ENCODE assay signal across 12 mouse cellular contexts in genomic region chr2:73680425-73681027, GRCm38 (mm10).
DNase-seq lines count a peak whose midpoint lies in the region; ATAC-seq lines count a peak whose summit lies in the region.
"Had no signal": no experiment of that assay in that cellular context is flagged by ENCODE, and none has a peak within 500 bp of the region (broad histone marks: within the 10 kb centered on the region; RNA-seq: fewer than 3 reads in every experiment).

No protein-coding gene starts in this region.

- DNase-seq in left cerebral cortex, postnatal 4 days = peak; percentile 71
- no peak for DNase-seq in left cerebral cortex, postnatal 36 days (ENCODE audit: low spot score in 2 of 2)
- DNase-seq in lung, postnatal 36 days = peak; percentile 74
- DNase-seq in embryo, embryonic 10.5 days (ENCODE audit: low spot score) = no peak
- DNase-seq in frontal cortex, postnatal 10 days (ENCODE audit: low spot score in 2 of 2) = no peak
- DNase-seq: right cerebral cortex, postnatal 25 days; thymus, adult 18-20 months had no signal

- H3K4me1 ChIP-seq in forebrain, embryonic 15.5 days = peaks cover 16% of the 10 kb centered on the region
- H3K4me1 ChIP-seq in forebrain, embryonic 12.5 days = no peaks in the 10 kb centered on the region
- H3K4me1 ChIP-seq in embryonic facial prominence, embryonic 15.5 days = no peaks in the 10 kb centered on the region
- H3K4me1 ChIP-seq: limb, embryonic 10.5 days had no signal

- intact Hi-C loops in left cerebral cortex, postnatal 4 days (cut with DNase I) = no loop called here
- intact Hi-C loops in left cerebral cortex, postnatal 36 days (cut with DNase I) = no loop called here

- no peaks in the 10 kb centered on the region for H3K36me3 ChIP-seq in forebrain, embryonic 15.5 days
- H3K36me3 ChIP-seq in forebrain, embryonic 12.5 days (replicated peaks) = no peaks in the 10 kb centered on the region
- H3K36me3 ChIP-seq in embryonic facial prominence, embryonic 15.5 days = no peaks in the 10 kb centered on the region
- H3K36me3 ChIP-seq: limb, embryonic 10.5 days had no signal

- no peak overlapping the region for H3K9ac ChIP-seq in forebrain, embryonic 15.5 days (replicated peaks)
- no peak overlapping the region for H3K9ac ChIP-seq in forebrain, embryonic 12.5 days
- no peak overlapping the region for H3K9ac ChIP-seq in embryonic facial prominence, embryonic 15.5 days

- 57% methylated on average over 1 of the region's 1 CpGs for WGBS in forebrain, embryonic 15.5 days
- WGBS in forebrain, embryonic 12.5 days = 78% methylated on average over 1 of the region's 1 CpGs
- WGBS in embryonic facial prominence, embryonic 15.5 days = 53% methylated on average over 1 of the region's 1 CpGs

- H3K9me3 ChIP-seq in forebrain, embryonic 15.5 days = no peaks in the 10 kb centered on the region
- no peaks in the 10 kb centered on the region for H3K9me3 ChIP-seq in forebrain, embryonic 12.5 days
- no peaks in the 10 kb centered on the region for H3K9me3 ChIP-seq in embryonic facial prominence, embryonic 15.5 days (replicated peaks)
- H3K9me3 ChIP-seq: limb, embryonic 10.5 days had no signal

- no peak overlapping the region for H3K4me3 ChIP-seq in forebrain, embryonic 15.5 days
- no peak overlapping the region for H3K4me3 ChIP-seq in forebrain, embryonic 12.5 days (replicated peaks)
- no peak overlapping the region for H3K4me3 ChIP-seq in embryonic facial prominence, embryonic 15.5 days (replicated peaks)
- H3K4me3 ChIP-seq: limb, embryonic 10.5 days had no signal

- peak; percentile 71 for ATAC-seq in forebrain, embryonic 15.5 days (replicated peaks)
- ATAC-seq in forebrain, embryonic 12.5 days (ENCODE audit: low FRiP score) = no peak
- 0 out of 2 replicates have a peak, but pooled peaks have one; percentile 47 for ATAC-seq in embryonic facial prominence, embryonic 15.5 days (ENCODE audit: insufficient number of reproducible peaks, low FRiP score, low TSS enrichment, low read depth)

- no peak overlapping the region for H3K27ac ChIP-seq in forebrain, embryonic 15.5 days (replicated peaks)
- H3K27ac ChIP-seq in forebrain, embryonic 12.5 days = no peak overlapping the region
- H3K27ac ChIP-seq in embryonic facial prominence, embryonic 15.5 days (replicated peaks) = no peak overlapping the region
- H3K27ac ChIP-seq: kidney, postnatal 0 days; limb, embryonic 10.5 days had no signal

- no peaks in the 10 kb centered on the region for H3K27me3 ChIP-seq in forebrain, embryonic 15.5 days
- H3K27me3 ChIP-seq in forebrain, embryonic 12.5 days = no peaks in the 10 kb centered on the region
- no peaks in the 10 kb centered on the region for H3K27me3 ChIP-seq in embryonic facial prominence, embryonic 15.5 days

- no peak overlapping the region for H3K4me2 ChIP-seq in forebrain, embryonic 15.5 days (replicated peaks)
- no peak overlapping the region for H3K4me2 ChIP-seq in forebrain, embryonic 12.5 days
- H3K4me2 ChIP-seq in embryonic facial prominence, embryonic 15.5 days (replicated peaks) = no peak overlapping the region

Comparison
In these comparisons a context has a peak if more than half of its experiments do, and no peak if none do; other contexts are left out.
1. DNase-seq: peak in left cerebral cortex, postnatal 4 days (single experiment) and lung, postnatal 36 days (single experiment); none in left cerebral cortex, postnatal 36 days (0 of 2), embryo, embryonic 10.5 days (single experiment) and frontal cortex, postnatal 10 days (0 of 2).